Mouse (Mus musculus): Measurements from ENCODE around the gene Tfcp2. TPM values are rescaled to one million over a fixed set of nuclear protein-coding genes. Genes with fewer than 3 reads are reported as not detected.
"Not testable (repeated sequence)": the region's sequence is repeated elsewhere in the genome, so short reads cannot be mapped to it uniquely, and the experiment has no call there.

The Tfcp2 gene
- total RNA-seq, 2 experiments from 2014 or later, result 2.1 to 13.7 TPM

GRCm38 (mm10) chr15:100557705-100558433 is 6.1 kb upstream of the Tfcp2 start:
- peak; percentile 87 for ATAC-seq (replicated peaks; ENCODE audit: low FRiP score, poor library complexity, severe bottlenecking)

- ATAC-seq (replicated peaks; ENCODE audit: low FRiP score, poor library complexity, severe bottlenecking), result no peak
Observed at GRCm38 (mm10) chr15:100556378-100556777, 4.6 kb upstream of the Tfcp2 start.

- ATAC-seq (replicated peaks; ENCODE audit: low FRiP score, poor library complexity, severe bottlenecking), result no peak
Observed at GRCm38 (mm10) chr15:100555965-100556364, 4.2 kb upstream of the Tfcp2 start.

GRCm38 (mm10) chr15:100550280-100550679 is 1.5 kb downstream of the Tfcp2 start:
- ATAC-seq (replicated peaks; ENCODE audit: low FRiP score, poor library complexity, severe bottlenecking), result no peak

GRCm38 (mm10) chr15:100543651-100544030 is 8.2 kb downstream of the Tfcp2 start:
- ATAC-seq (replicated peaks; ENCODE audit: low FRiP score, poor library complexity, severe bottlenecking), result not testable (repeated sequence)

- ATAC-seq (replicated peaks; ENCODE audit: low FRiP score, poor library complexity, severe bottlenecking), result not testable (repeated sequence)
Observed at GRCm38 (mm10) chr15:100542876-100543650, 8.7 kb downstream of the Tfcp2 start.

- ATAC-seq (replicated peaks; ENCODE audit: low FRiP score, poor library complexity, severe bottlenecking), result no peak
Observed at GRCm38 (mm10) chr15:100541426-100541825, 10.4 kb downstream of the Tfcp2 start.

- ATAC-seq (replicated peaks; ENCODE audit: low FRiP score, poor library complexity, severe bottlenecking), result not testable (repeated sequence)
Observed at GRCm38 (mm10) chr15:100541001-100541400, 10.8 kb downstream of the Tfcp2 start.

- no peak for ATAC-seq (replicated peaks; ENCODE audit: low FRiP score, poor library complexity, severe bottlenecking)
Observed at GRCm38 (mm10) chr15:100539411-100539810, 12.4 kb downstream of the Tfcp2 start.

GRCm38 (mm10) chr15:100537913-100538312 is 13.9 kb downstream of the Tfcp2 start:
- ATAC-seq (replicated peaks; ENCODE audit: low FRiP score, poor library complexity, severe bottlenecking), result peak; percentile 75

GRCm38 (mm10) chr15:100527900-100528299 is 23.9 kb downstream of the Tfcp2 start:
- no peak for ATAC-seq (replicated peaks; ENCODE audit: low FRiP score, poor library complexity, severe bottlenecking)

- ATAC-seq (replicated peaks; ENCODE audit: low FRiP score, poor library complexity, severe bottlenecking), result no peak
Observed at GRCm38 (mm10) chr15:100525405-100525804, 26.4 kb downstream of the Tfcp2 start.

GRCm38 (mm10) chr15:100520306-100520705 is 31.5 kb downstream of the Tfcp2 start:
- ATAC-seq (replicated peaks; ENCODE audit: low FRiP score, poor library complexity, severe bottlenecking), result no peak

GRCm38 (mm10) chr15:100515121-100515520 is 36.7 kb downstream of the Tfcp2 start:
- ATAC-seq (replicated peaks; ENCODE audit: low FRiP score, poor library complexity, severe bottlenecking), result no peak

GRCm38 (mm10) chr15:100513387-100513786 is 38.4 kb downstream of the Tfcp2 start:
- no peak for ATAC-seq (replicated peaks; ENCODE audit: low FRiP score, poor library complexity, severe bottlenecking)

GRCm38 (mm10) chr15:100510072-100510471 is 41.7 kb downstream of the Tfcp2 start:
- no peak for ATAC-seq (replicated peaks; ENCODE audit: low FRiP score, poor library complexity, severe bottlenecking)

- ATAC-seq (replicated peaks; ENCODE audit: low FRiP score, poor library complexity, severe bottlenecking), result no peak
Observed at GRCm38 (mm10) chr15:100508454-100509167, 43.2 kb downstream of the Tfcp2 start.

- not testable (repeated sequence) for ATAC-seq (replicated peaks; ENCODE audit: low FRiP score, poor library complexity, severe bottlenecking)
Observed at GRCm38 (mm10) chr15:100499506-100499905, 52.3 kb downstream of the Tfcp2 start.

GRCm38 (mm10) chr15:100495102-100495501 is 56.7 kb downstream of the Tfcp2 start, which contains the start of gene Csrnp2:
Gene Csrnp2 (minus strand): TSS chr15:100495488.
- ATAC-seq (replicated peaks; ENCODE audit: low FRiP score, poor library complexity, severe bottlenecking), result peak; percentile 82

- no peak for ATAC-seq (replicated peaks; ENCODE audit: low FRiP score, poor library complexity, severe bottlenecking)
Observed at GRCm38 (mm10) chr15:100494647-100495046, 57.2 kb downstream of the Tfcp2 start.

Measured in erythroblast, adult 5-6 weeks (primary cell).